Mouse (Mus musculus): ENCODE results near the gene Fgfr3.

Fgfr3 gene

GRCm38 (mm10) chr5:33726891-33727290 lies 5.4 kb downstream of the Fgfr3 start:
- no peak for DNase-seq (ENCODE audit: extremely low read depth, low read depth, low spot score)

GRCm38 (mm10) chr5:33728841-33729240 lies 7.4 kb downstream of the Fgfr3 start:
- no peak for DNase-seq (ENCODE audit: extremely low read depth, low read depth, low spot score)

- DNase-seq (ENCODE audit: extremely low read depth, low read depth, low spot score): no peak
Observed at GRCm38 (mm10) chr5:33730516-33730915, 9.0 kb downstream of the Fgfr3 start.

- DNase-seq (ENCODE audit: extremely low read depth, low read depth, low spot score): no peak
Observed at GRCm38 (mm10) chr5:33731051-33731450, 9.6 kb downstream of the Fgfr3 start.

GRCm38 (mm10) chr5:33733837-33734236 lies 12.4 kb downstream of the Fgfr3 start:
- DNase-seq (ENCODE audit: extremely low read depth, low read depth, low spot score): no peak

GRCm38 (mm10) chr5:33735412-33736092 lies 14.1 kb downstream of the Fgfr3 start:
- no peak for DNase-seq (ENCODE audit: extremely low read depth, low read depth, low spot score)

- DNase-seq (ENCODE audit: extremely low read depth, low read depth, low spot score): no peak
Observed at GRCm38 (mm10) chr5:33736230-33736629, 14.8 kb downstream of the Fgfr3 start.

GRCm38 (mm10) chr5:33737903-33738321 lies 16.4 kb downstream of the Fgfr3 start:
- DNase-seq (ENCODE audit: extremely low read depth, low read depth, low spot score): no peak

- no peak for DNase-seq (ENCODE audit: extremely low read depth, low read depth, low spot score)
Observed at GRCm38 (mm10) chr5:33738341-33738740, 16.9 kb downstream of the Fgfr3 start.

GRCm38 (mm10) chr5:33740548-33740947 lies 19.1 kb downstream of the Fgfr3 start:
- DNase-seq (ENCODE audit: extremely low read depth, low read depth, low spot score): no peak

- no peak for DNase-seq (ENCODE audit: extremely low read depth, low read depth, low spot score)
Observed at GRCm38 (mm10) chr5:33743481-33743880, 22.0 kb downstream of the Fgfr3 start.

- no peak for DNase-seq (ENCODE audit: extremely low read depth, low read depth, low spot score)
Observed at GRCm38 (mm10) chr5:33777195-33777594, 55.7 kb downstream of the Fgfr3 start.

GRCm38 (mm10) chr5:33781964-33782344 lies 60.5 kb downstream of the Fgfr3 start:
- DNase-seq (ENCODE audit: extremely low read depth, low read depth, low spot score): no peak

GRCm38 (mm10) chr5:33782345-33782998 lies 61.0 kb downstream of the Fgfr3 start, which contains the start of gene Letm1:
Gene Letm1, minus strand, starts transcription at chr5:33782817.
- peak; percentile 65 for DNase-seq (ENCODE audit: extremely low read depth, low read depth, low spot score)

- no peak for DNase-seq (ENCODE audit: extremely low read depth, low read depth, low spot score)
Observed at GRCm38 (mm10) chr5:33782999-33783390, 61.5 kb downstream of the Fgfr3 start.
